Mouse (Mus musculus): ENCODE results near the gene Nyx.

The Nyx gene

GRCm38 (mm10) chrX:13477596-13477995 is 11.7 kb downstream of the Nyx start:
- H3K36me3 ChIP-seq (ENCODE audit: control insufficient read depth, insufficient read depth, low read length, poor library complexity, severe bottlenecking), result no peaks in the 10 kb centered on the region

GRCm38 (mm10) chrX:13478298-13478697 is 12.4 kb downstream of the Nyx start:
- no peak for DNase-seq (ENCODE audit: low read depth, low spot score)
- no peaks in the 10 kb centered on the region for H3K36me3 ChIP-seq (ENCODE audit: control insufficient read depth, insufficient read depth, low read length, poor library complexity, severe bottlenecking)
- no peaks in the 10 kb centered on the region for H3K27me3 ChIP-seq (ENCODE audit: control insufficient read depth, insufficient read depth, low read length, poor library complexity, severe bottlenecking)

More at GRCm38 (mm10) chrX:13477596-13477995, 11.7 kb downstream of the Nyx start:
- no peaks in the 10 kb centered on the region for H3K27me3 ChIP-seq (ENCODE audit: control insufficient read depth, insufficient read depth, low read length, poor library complexity, severe bottlenecking)
- no peak for DNase-seq (ENCODE audit: low read depth, low spot score)

GRCm38 (mm10) chrX:13479570-13479969 is 13.7 kb downstream of the Nyx start:
- Histone ChIP-seq H3K36me3 (ENCODE audit: control insufficient read depth, insufficient read depth, low read length, poor library complexity, severe bottlenecking) (no peaks in the 10 kb centered on the region), H3K27me3 (ENCODE audit: control insufficient read depth, insufficient read depth, low read length, poor library complexity, severe bottlenecking) (no peaks in the 10 kb centered on the region)
- DNase-seq (ENCODE audit: low read depth, low spot score), result no peak

GRCm38 (mm10) chrX:13482576-13482975 is 16.7 kb downstream of the Nyx start:
- Histone ChIP-seq H3K27me3 (ENCODE audit: control insufficient read depth, insufficient read depth, low read length, poor library complexity, severe bottlenecking) (no peaks in the 10 kb centered on the region), H3K36me3 (ENCODE audit: control insufficient read depth, insufficient read depth, low read length, poor library complexity, severe bottlenecking) (no peaks in the 10 kb centered on the region)
- DNase-seq (ENCODE audit: low read depth, low spot score), result no peak

- Histone ChIP-seq H3K36me3 (ENCODE audit: control insufficient read depth, insufficient read depth, low read length, poor library complexity, severe bottlenecking) (no peaks in the 10 kb centered on the region), H3K27me3 (ENCODE audit: control insufficient read depth, insufficient read depth, low read length, poor library complexity, severe bottlenecking) (no peaks in the 10 kb centered on the region)
- no peak for DNase-seq (ENCODE audit: low read depth, low spot score)
These were observed 18.5 kb downstream of the Nyx start for GRCm38 (mm10) chrX:13484447-13484846.

- DNase-seq (ENCODE audit: low read depth, low spot score), result no peak
- H3K27me3 ChIP-seq (ENCODE audit: control insufficient read depth, insufficient read depth, low read length, poor library complexity, severe bottlenecking), result no peaks in the 10 kb centered on the region
These were observed 23.1 kb downstream of the Nyx start for GRCm38 (mm10) chrX:13489001-13489400.

GRCm38 (mm10) chrX:13489761-13490160 is 23.9 kb downstream of the Nyx start:
- no peak for DNase-seq (ENCODE audit: low read depth, low spot score)
- Histone ChIP-seq H3K36me3 (ENCODE audit: control insufficient read depth, insufficient read depth, low read length, poor library complexity, severe bottlenecking) (no peaks in the 10 kb centered on the region), H3K27me3 (ENCODE audit: control insufficient read depth, insufficient read depth, low read length, poor library complexity, severe bottlenecking) (no peaks in the 10 kb centered on the region)

More at GRCm38 (mm10) chrX:13489001-13489400, 23.1 kb downstream of the Nyx start:
- H3K36me3 ChIP-seq (ENCODE audit: control insufficient read depth, insufficient read depth, low read length, poor library complexity, severe bottlenecking), result no peaks in the 10 kb centered on the region

- Histone ChIP-seq H3K36me3 (ENCODE audit: control insufficient read depth, insufficient read depth, low read length, poor library complexity, severe bottlenecking) (no peaks in the 10 kb centered on the region), H3K27me3 (ENCODE audit: control insufficient read depth, insufficient read depth, low read length, poor library complexity, severe bottlenecking) (no peaks in the 10 kb centered on the region)
- DNase-seq (ENCODE audit: low read depth, low spot score), result no peak
These were observed 25.0 kb downstream of the Nyx start for GRCm38 (mm10) chrX:13490941-13491340.

GRCm38 (mm10) chrX:13492922-13493321 is 27.0 kb downstream of the Nyx start:
- no peak for DNase-seq (ENCODE audit: low read depth, low spot score)
- Histone ChIP-seq H3K36me3 (ENCODE audit: control insufficient read depth, insufficient read depth, low read length, poor library complexity, severe bottlenecking) (no peaks in the 10 kb centered on the region), H3K27me3 (ENCODE audit: control insufficient read depth, insufficient read depth, low read length, poor library complexity, severe bottlenecking) (no peaks in the 10 kb centered on the region)

- Histone ChIP-seq H3K36me3 (ENCODE audit: control insufficient read depth, insufficient read depth, low read length, poor library complexity, severe bottlenecking) (no peaks in the 10 kb centered on the region), H3K27me3 (ENCODE audit: control insufficient read depth, insufficient read depth, low read length, poor library complexity, severe bottlenecking) (no peaks in the 10 kb centered on the region)
- no peak for DNase-seq (ENCODE audit: low read depth, low spot score)
These were observed 29.2 kb downstream of the Nyx start for GRCm38 (mm10) chrX:13494892-13495703.

- no peaks in the 10 kb centered on the region for H3K36me3 ChIP-seq (ENCODE audit: control insufficient read depth, insufficient read depth, low read length, poor library complexity, severe bottlenecking)
- no peak for DNase-seq (ENCODE audit: low read depth, low spot score)
These were observed 34.4 kb downstream of the Nyx start for GRCm38 (mm10) chrX:13500284-13500683.

GRCm38 (mm10) chrX:13502862-13503375 is 37.0 kb downstream of the Nyx start:
- no peak for DNase-seq (ENCODE audit: low read depth, low spot score)
- no peaks in the 10 kb centered on the region for H3K36me3 ChIP-seq (ENCODE audit: control insufficient read depth, insufficient read depth, low read length, poor library complexity, severe bottlenecking)

More at GRCm38 (mm10) chrX:13500284-13500683, 34.4 kb downstream of the Nyx start:
- H3K27me3 ChIP-seq (ENCODE audit: control insufficient read depth, insufficient read depth, low read length, poor library complexity, severe bottlenecking), result no peaks in the 10 kb centered on the region

GRCm38 (mm10) chrX:13504389-13504788 is 38.5 kb downstream of the Nyx start:
- no peak for DNase-seq (ENCODE audit: low read depth, low spot score)
- no peaks in the 10 kb centered on the region for H3K36me3 ChIP-seq (ENCODE audit: control insufficient read depth, insufficient read depth, low read length, poor library complexity, severe bottlenecking)
- no peaks in the 10 kb centered on the region for H3K27me3 ChIP-seq (ENCODE audit: control insufficient read depth, insufficient read depth, low read length, poor library complexity, severe bottlenecking)

More at GRCm38 (mm10) chrX:13502862-13503375, 37.0 kb downstream of the Nyx start:
- no peaks in the 10 kb centered on the region for H3K27me3 ChIP-seq (ENCODE audit: control insufficient read depth, insufficient read depth, low read length, poor library complexity, severe bottlenecking)

- no peak for DNase-seq (ENCODE audit: low read depth, low spot score)
- no peaks in the 10 kb centered on the region for H3K27me3 ChIP-seq (ENCODE audit: control insufficient read depth, insufficient read depth, low read length, poor library complexity, severe bottlenecking)
- H3K36me3 ChIP-seq (ENCODE audit: control insufficient read depth, insufficient read depth, low read length, poor library complexity, severe bottlenecking), result no peaks in the 10 kb centered on the region
These were observed 40.5 kb downstream of the Nyx start for GRCm38 (mm10) chrX:13506376-13506775.

- Histone ChIP-seq H3K36me3 (ENCODE audit: control insufficient read depth, insufficient read depth, low read length, poor library complexity, severe bottlenecking) (no peaks in the 10 kb centered on the region), H3K27me3 (ENCODE audit: control insufficient read depth, insufficient read depth, low read length, poor library complexity, severe bottlenecking) (no peaks in the 10 kb centered on the region)
- peak; percentile 39 for DNase-seq (ENCODE audit: low read depth, low spot score)
These were observed 47.2 kb downstream of the Nyx start for GRCm38 (mm10) chrX:13513127-13513526.

Data from splenic B cell, adult 2 months (primary cell).